Mouse (Mus musculus) forebrain, postnatal 0 days (tissue): Measurements from ENCODE around the gene 1700009N14Rik. TPM values are rescaled to one million over a fixed set of nuclear protein-coding genes. Genes with fewer than 3 reads are reported as not detected.

Experiments
- ATAC-seq: fragments of 200-750 bp; cut with Nextera tagmentation; 2 replicates; pipeline ENCODE4 v1.8.0; 2017; ENCODE audit warnings: mild to moderate bottlenecking, moderate library complexity
- DNase-seq: peaks from one replicate; pipeline ENCODE4 v3.0.0-alpha.2; 2015
- H3K27ac ChIP-seq: fragments of 300-500 bp; sonication (generic); 2 replicates; pipeline ENCODE4 v1.5.1; 2014; ENCODE audit warnings: low read depth, mild to moderate bottlenecking, antibody characterized with exemption, low read length, moderate library complexity, mixed read lengths
- H3K27me3 ChIP-seq: fragments of 300-500 bp; sonication (generic); 2 replicates; pipeline ENCODE4 v1.6.1; 2014; ENCODE audit warnings: mild to moderate bottlenecking, low read length, mixed read lengths; ENCODE audit not compliant: insufficient read depth
- H3K36me3 ChIP-seq: fragments of 300-500 bp; sonication (generic); 2 replicates; pipeline ENCODE4 v1.6.1; 2014; ENCODE audit warnings: mild to moderate bottlenecking, moderate library complexity; ENCODE audit not compliant: insufficient read depth
- H3K4me1 ChIP-seq: fragments of 300-500 bp; sonication (generic); 2 replicates; pipeline ENCODE4 v1.6.1; 2014; ENCODE audit warnings: antibody characterized with exemption; ENCODE audit not compliant: insufficient read depth
- H3K4me2 ChIP-seq: fragments of 300-500 bp; sonication (generic); 2 replicates; pipeline ENCODE4 v1.6.1; 2014; ENCODE audit warnings: low read depth, mild to moderate bottlenecking, moderate library complexity
- H3K4me3 ChIP-seq: fragments of 300-500 bp; sonication (generic); 2 replicates; pipeline ENCODE4 v1.5.1; 2014; ENCODE audit warnings: low read depth, low read length, mixed read lengths
- H3K9ac ChIP-seq: fragments of 300-500 bp; sonication (generic); 2 replicates; pipeline ENCODE4 v1.6.1; 2014; ENCODE audit warnings: mild to moderate bottlenecking
- H3K9me3 ChIP-seq: fragments of 300-500 bp; sonication (generic); 2 replicates; pipeline ENCODE4 v1.6.1; 2016; ENCODE audit warnings: low read length
- CTCF ChIP-seq: sonication (generic); IDR thresholded peaks from 2 replicates; pipeline ENCODE4 v1.5.1; 2016; ENCODE audit warnings: antibody characterized with exemption, control low read depth, low read depth
- WGBS: fragments of 180-500 bp; shearing (Covaris S2); extraction: QIAGEN DNeasy Blood & Tissue Kit; methylation state at CpG from one replicate; pipeline ENCODE4 v1.1.7; 2014; 5-methylcytosine and 5-hydroxymethylcytosine counted together
- polyA plus RNA-seq: library from polyadenylated mRNA; unstranded; fragments of >200 nt; fragmentation: Nextera tagmentation; extraction: Ambion mirVana; gene quantifications from 2 replicates; pipeline ENCODE4 v1.2.1, GENCODE M21; 2015
- total RNA-seq: library from RNA; depleted of rRNA; stranded (reverse); fragments of >200 nt; gene quantifications from 2 replicates; pipeline ENCODE4 v1.2.3, GENCODE M21; 2014; rRNA removed

Gene 1700009N14Rik
- total RNA-seq (not detected in 2 replicates), polyA plus RNA-seq (not detected in 2 replicates)

DNA sequence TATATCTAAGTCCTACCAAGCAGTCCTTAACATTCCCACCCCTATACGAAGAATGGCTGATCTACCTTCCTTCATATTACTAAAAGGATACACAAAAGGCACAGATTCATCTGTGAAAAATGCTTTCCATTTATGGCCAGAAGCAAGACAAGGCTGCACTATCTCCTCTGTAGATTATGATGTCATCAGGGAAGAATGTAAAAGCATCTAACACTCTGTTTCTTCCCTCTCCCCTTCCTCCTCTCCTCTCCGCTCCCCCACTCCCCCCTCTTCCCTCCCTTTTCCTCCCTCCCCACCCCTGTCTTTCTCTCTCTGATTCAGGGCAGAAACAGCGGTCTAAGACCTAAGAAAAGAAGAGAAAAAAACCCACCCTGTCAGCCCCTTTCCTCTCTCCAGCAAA lies at the start of gene 1700009N14Rik:
Gene 1700009N14Rik, plus strand, starts transcription at position 227 of the 400 bp plus-strand sequence.
- H3K36me3 ChIP-seq = no peaks in the 10 kb centered on the region
- 72% methylated on average over 3 of the region's 3 CpGs for WGBS

DNA sequence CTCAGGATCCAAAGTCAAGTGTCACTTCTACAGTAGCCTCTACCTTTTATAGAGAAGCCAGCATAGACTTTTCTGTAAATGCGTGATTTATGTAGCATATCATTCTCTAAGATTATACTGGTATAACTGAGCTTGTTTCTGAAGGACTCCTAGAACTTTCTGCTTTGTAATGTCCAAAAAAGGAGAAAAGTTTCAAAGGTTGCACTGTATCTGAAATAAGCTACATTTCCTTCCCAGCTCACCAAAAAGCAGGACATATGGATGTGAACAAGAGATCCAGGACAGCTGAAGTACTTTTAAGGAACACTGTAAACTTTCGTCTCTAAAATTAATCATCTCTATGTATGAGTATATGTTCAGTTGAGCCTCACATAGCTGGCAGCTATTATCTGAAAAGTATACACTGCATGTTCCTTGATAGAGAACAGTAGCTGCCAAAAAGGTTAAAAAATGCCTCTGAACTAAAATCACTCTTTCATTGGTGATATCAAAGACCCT lies 12.2 kb upstream of the 1700009N14Rik start:
- no peak overlapping the region for H3K4me2 ChIP-seq
- no peak overlapping the region for H3K4me3 ChIP-seq
- TF ChIP-seq CTCF = no peak
- no peaks in the 10 kb centered on the region for H3K9me3 ChIP-seq
- 86% methylated on average over 2 of the region's 2 CpGs for WGBS
- no peaks in the 10 kb centered on the region for H3K36me3 ChIP-seq
- H3K9ac ChIP-seq = no peak overlapping the region
- no peaks in the 10 kb centered on the region for H3K4me1 ChIP-seq
- DNase-seq (no peak), ATAC-seq (no peak)
- no peak overlapping the region for H3K27ac ChIP-seq
- no peaks in the 10 kb centered on the region for H3K27me3 ChIP-seq

More for the DNA sequence above, at the start of gene 1700009N14Rik:
- Histone ChIP-seq H3K9ac (no peak within 1 kb of the TSS), H3K4me1 (no peaks in the 10 kb centered on the region), H3K9me3 (no peaks in the 10 kb centered on the region), H3K27ac (no peak within 1 kb of the TSS), H3K27me3 (no peaks in the 10 kb centered on the region), H3K4me2 (no peak within 1 kb of the TSS), H3K4me3 (no peak within 1 kb of the TSS)
- DNase-seq (no peak), ATAC-seq (no peak)
- TF ChIP-seq CTCF = no peak

- ATAC-seq = no peak
- Histone ChIP-seq H3K27ac (no peak overlapping the region), H3K36me3 (no peaks in the 10 kb centered on the region), H3K27me3 (no peaks in the 10 kb centered on the region), H3K4me2 (no peak overlapping the region), H3K9ac (no peak overlapping the region), H3K4me3 (no peak overlapping the region), H3K4me1 (no peaks in the 10 kb centered on the region), H3K9me3 (no peaks in the 10 kb centered on the region)
- DNase-seq = no peak
- TF ChIP-seq CTCF = no peak
- WGBS = 74% methylated on average over 2 of the region's 2 CpGs
These were observed 24.2 kb downstream of the 1700009N14Rik start for GRCm38 (mm10) chr4:39474291-39474690.

- WGBS = 93% methylated on average over 8 of the region's 8 CpGs
- Histone ChIP-seq H3K9ac (no peak overlapping the region), H3K4me1 (no peaks in the 10 kb centered on the region), H3K27ac (no peak overlapping the region), H3K36me3 (no peaks in the 10 kb centered on the region), H3K27me3 (no peaks in the 10 kb centered on the region), H3K9me3 (no peaks in the 10 kb centered on the region), H3K4me3 (no peak overlapping the region), H3K4me2 (no peak overlapping the region)
- no peak for TF ChIP-seq CTCF
- ATAC-seq = no peak
- no peak for DNase-seq
These were observed 36.3 kb downstream of the 1700009N14Rik start for GRCm38 (mm10) chr4:39486393-39486792.

DNA sequence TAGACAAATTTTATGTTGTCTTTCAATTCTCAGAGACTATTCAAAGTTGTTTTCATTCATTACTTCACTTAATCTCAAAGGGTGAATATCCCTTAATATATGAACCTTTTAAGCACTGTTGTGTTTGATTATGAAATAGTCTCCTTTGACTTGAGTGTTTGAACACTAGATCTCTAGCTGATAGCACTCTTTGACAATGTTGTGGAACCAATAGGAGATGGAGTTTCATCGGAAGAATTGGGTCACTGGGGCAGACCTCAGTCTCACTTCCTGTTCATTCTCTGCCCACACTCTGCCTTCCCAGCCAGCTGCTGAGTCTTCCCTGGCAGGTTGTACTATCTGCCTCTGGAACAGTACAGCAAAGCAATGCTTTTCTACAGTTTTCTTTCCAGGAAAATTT lies 43.5 kb downstream of the 1700009N14Rik start:
- Histone ChIP-seq H3K4me3 (no peak overlapping the region), H3K4me1 (no peaks in the 10 kb centered on the region), H3K27ac (no peak overlapping the region), H3K4me2 (no peak overlapping the region), H3K9me3 (no peaks in the 10 kb centered on the region), H3K36me3 (no peaks in the 10 kb centered on the region), H3K27me3 (no peaks in the 10 kb centered on the region), H3K9ac (no peak overlapping the region)
- ATAC-seq (no peak), DNase-seq (no peak)
- TF ChIP-seq CTCF = no peak
- WGBS = 82% methylated on average over 1 of the region's 1 CpGs

DNA sequence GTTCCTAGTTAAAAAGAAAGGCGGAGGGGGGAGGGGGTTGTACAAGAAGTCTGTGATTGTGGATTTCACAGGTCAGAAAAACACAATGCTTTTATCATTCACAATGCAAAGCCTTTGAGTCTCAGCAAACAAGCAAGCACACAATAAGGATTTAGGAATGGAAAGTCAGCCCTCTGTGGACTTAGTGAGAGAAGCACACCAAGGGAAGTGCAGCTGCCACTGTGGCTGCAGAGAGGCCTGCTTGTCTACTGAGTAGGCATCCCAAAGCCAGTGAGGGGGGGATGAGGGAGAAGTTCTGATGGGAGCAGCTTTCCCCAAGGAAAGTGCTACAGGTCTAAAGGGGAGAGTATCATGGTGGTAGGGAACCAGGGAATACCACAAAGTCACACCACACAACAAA lies 45.8 kb downstream of the 1700009N14Rik start:
- H3K9me3 ChIP-seq = no peaks in the 10 kb centered on the region
- H3K36me3 ChIP-seq = no peaks in the 10 kb centered on the region
- no peaks in the 10 kb centered on the region for H3K4me1 ChIP-seq
- no peak overlapping the region for H3K4me3 ChIP-seq
- WGBS = 56% methylated on average over 1 of the region's 1 CpGs
- no peak for ATAC-seq
- TF ChIP-seq CTCF = no peak
- H3K4me2 ChIP-seq = no peak overlapping the region
- no peak overlapping the region for H3K27ac ChIP-seq
- H3K9ac ChIP-seq = no peak overlapping the region
- no peaks in the 10 kb centered on the region for H3K27me3 ChIP-seq
- no peak for DNase-seq
